Comparison of ENCODE assay signal across 8 mouse cellular contexts in the genomic region with DNA sequence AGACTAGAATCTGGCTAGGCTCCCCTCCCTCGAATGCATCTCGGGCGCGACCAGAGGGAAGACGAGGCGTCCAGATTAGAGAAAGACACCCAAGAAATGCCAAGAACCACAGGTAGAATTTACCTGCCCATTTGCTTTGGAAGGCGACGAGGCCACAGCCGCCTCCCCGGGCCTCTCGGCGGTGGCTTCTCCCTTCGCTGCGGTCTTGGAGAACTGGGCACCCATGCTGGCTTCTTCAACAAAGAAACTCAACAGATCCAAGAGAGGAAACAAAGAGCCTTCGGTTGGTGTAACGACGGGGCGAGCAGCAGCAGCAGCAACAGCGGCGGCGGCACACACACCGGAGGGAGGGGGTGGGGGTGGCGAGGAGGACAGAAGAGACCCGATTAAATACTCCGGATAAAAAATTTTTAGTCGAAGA. TPM values are rescaled to one million over a fixed set of nuclear protein-coding genes. Genes with fewer than 3 reads are reported as not detected.
DNase-seq lines count a peak whose midpoint lies in the region; ATAC-seq lines count a peak whose summit lies in the region.

No protein-coding gene starts in this region.

- peak; percentile 40 for DNase-seq in A20 (ENCODE audit: low read depth, low spot score)
- DNase-seq in adrenal gland, adult 18-20 months (ENCODE audit: low spot score in 2 of 2) = peak; percentile 26 to 41
- DNase-seq in embryonic facial prominence, embryonic 14.5 days (ENCODE audit: low spot score) = no peak
- peak; percentile 28 to 33 for DNase-seq in heart, postnatal 14 days
- peak; percentile 10 for DNase-seq in layer of hippocampus, adult 9-11 months
- DNase-seq in right cerebral cortex, postnatal 36 days (ENCODE audit: low spot score in 2 of 2) = peak; percentile 12 to 18

- no peaks in the 10 kb centered on the region for H3K27me3 ChIP-seq in embryonic facial prominence, embryonic 14.5 days (replicated peaks; ENCODE audit: control insufficient read depth, insufficient read depth, low read length)
- no peaks in the 10 kb centered on the region for H3K27me3 ChIP-seq in lung, embryonic 15.5 days

- WGBS in embryonic facial prominence, embryonic 14.5 days = under 1% methylated on average over 26 of the region's 26 CpGs
- under 1% methylated on average over 26 of the region's 26 CpGs for WGBS in lung, embryonic 15.5 days

- H3K4me1 ChIP-seq in embryonic facial prominence, embryonic 14.5 days (ENCODE audit: control insufficient read depth, insufficient read depth, low read length) = peaks cover 11% of the 10 kb centered on the region; the same call in 1 of the 2 replicates
- peaks cover 15% of the 10 kb centered on the region; the same call in 1 of the 2 replicates for H3K4me1 ChIP-seq in lung, embryonic 15.5 days

- H3K36me3 ChIP-seq in embryonic facial prominence, embryonic 14.5 days (ENCODE audit: control insufficient read depth, insufficient read depth, low read length) = peaks cover 33% of the 10 kb centered on the region
- peaks cover 13% of the 10 kb centered on the region for H3K36me3 ChIP-seq in lung, embryonic 15.5 days

- ATAC-seq in embryonic facial prominence, embryonic 14.5 days (ENCODE audit: low read depth) = no peak
- no peak for ATAC-seq in lung, embryonic 15.5 days (ENCODE audit: borderline replicate concordance, extremely low read depth, low FRiP score, low TSS enrichment)
- ATAC-seq in megakaryocyte-erythroid progenitor cell, adult 5-6 weeks (replicated peaks; ENCODE audit: low FRiP score, low TSS enrichment, poor library complexity, severe bottlenecking) = no peak

- intact Hi-C loops in heart, postnatal 14 days (cut with DNase I) = loop anchor here (5.0 to 10.0 kb wide), 8 partner anchors 126 to 1414 kb away; no protein-coding TSS in a partner anchor

- peak overlapping the region; percentile 69; the same call in 1 of the 2 replicates for H3K4me2 ChIP-seq in embryonic facial prominence, embryonic 14.5 days (ENCODE audit: low read depth, low read length)
- H3K4me2 ChIP-seq in lung, embryonic 15.5 days = peak overlapping the region; percentile 67

- H3K9me3 ChIP-seq in embryonic facial prominence, embryonic 14.5 days (ENCODE audit: control insufficient read depth, low read length) = no peaks in the 10 kb centered on the region
- no peaks in the 10 kb centered on the region for H3K9me3 ChIP-seq in lung, embryonic 15.5 days

- peak overlapping the region; percentile 100 for H3K9ac ChIP-seq in embryonic facial prominence, embryonic 14.5 days (ENCODE audit: low read depth, low read length)
- H3K9ac ChIP-seq in lung, embryonic 15.5 days = peak overlapping the region; percentile 97

- peak overlapping the region; percentile 85 for H3K4me3 ChIP-seq in embryonic facial prominence, embryonic 14.5 days (ENCODE audit: low read depth, low read length)
- H3K4me3 ChIP-seq in lung, embryonic 15.5 days = peak overlapping the region; percentile 95

- H3K27ac ChIP-seq in embryonic facial prominence, embryonic 14.5 days (replicated peaks; ENCODE audit: low read depth, low read length) = peak overlapping the region; percentile 100
- H3K27ac ChIP-seq in lung, embryonic 15.5 days = peak overlapping the region; percentile 96

RNA-seq across cellular contexts. Expression of a gene that starts 0.4 kb away (rescaled TPM):
- 10 to 100 TPM; 37.1 to 38.9 TPM for total RNA-seq in adrenal gland, adult 18-20 months (2021)
- polyA plus RNA-seq in embryonic facial prominence, embryonic 14.5 days (2014; fragmentation: Nextera tagmentation; extraction: Ambion mirVana) = 234 and 262 TPM in 2 replicates
- 10 to 100 TPM; 75.6 to 79.2 TPM for total RNA-seq in heart, postnatal 14 days (2021)
- polyA plus RNA-seq in lung, embryonic 15.5 days (2015; fragmentation: Nextera tagmentation; extraction: Ambion mirVana) = 97.6 and 101 TPM in 2 replicates
- total RNA-seq in megakaryocyte-erythroid progenitor cell, adult 5-6 weeks (2014; fragmentation: Nextera tagmentation) = 1.1 and 2.2 TPM in 2 replicates
- 2.0 and 3.6 TPM in 2 replicates for total RNA-seq in megakaryocyte-erythroid progenitor cell, adult 5-6 weeks (2017)

Comparison
In these comparisons a context has a peak if more than half of its experiments do, and no peak if none do; other contexts are left out.
1. RNA of a gene that starts 0.4 kb away (total RNA-seq): 75.6 to 79.2 TPM in heart, postnatal 14 days and 37.1 to 38.9 TPM in adrenal gland, adult 18-20 months; 1.1 to 3.6 TPM in megakaryocyte-erythroid progenitor cell, adult 5-6 weeks; every median in the first group is over 4 times any median in the second.